Mouse (Mus musculus) heart, embryonic 10.5 days (tissue): Measurements from ENCODE around the gene Lhfpl5. TPM values are rescaled to one million over a fixed set of nuclear protein-coding genes. Genes with fewer than 3 reads are reported as not detected.

ENCODE experiments used
- DNase-seq: peaks from one replicate; pipeline ENCODE4 v3.0.0-alpha.2; 2017; ENCODE audit warnings: low spot score
- H3K27ac ChIP-seq: fragments of 300-500 bp; sonication (generic); 2 replicates; pipeline ENCODE4 v1.5.1; 2016; ENCODE audit warnings: mild to moderate bottlenecking
- H3K27me3 ChIP-seq: fragments of 300-500 bp; sonication (generic); 2 replicates; pipeline ENCODE4 v1.6.1; 2016; ENCODE audit warnings: mild to moderate bottlenecking; ENCODE audit not compliant: poor library complexity, insufficient read depth, severe bottlenecking
- H3K36me3 ChIP-seq: fragments of 300-500 bp; sonication (generic); 2 replicates; pipeline ENCODE4 v1.6.1; 2016; ENCODE audit warnings: mild to moderate bottlenecking, moderate library complexity
- H3K4me1 ChIP-seq: fragments of 300-500 bp; sonication (generic); 2 replicates; pipeline ENCODE4 v1.6.1; 2016; ENCODE audit warnings: mild to moderate bottlenecking
- H3K4me3 ChIP-seq: fragments of 300-500 bp; sonication (generic); 2 replicates; pipeline ENCODE4 v1.5.1; 2016; ENCODE audit warnings: mild to moderate bottlenecking, moderate library complexity
- H3K9me3 ChIP-seq: fragments of 300-500 bp; sonication (generic); 2 replicates; pipeline ENCODE4 v1.6.1; 2016; ENCODE audit warnings: mild to moderate bottlenecking, moderate library complexity
- WGBS: fragments of 180-500 bp; shearing (Covaris S2); methylation state at CpG from one replicate; pipeline ENCODE4 v1.1.7; 2016; 5-methylcytosine and 5-hydroxymethylcytosine counted together
- polyA plus RNA-seq: library from polyadenylated mRNA; unstranded; fragments of >200 nt; fragmentation: Nextera tagmentation; extraction: Ambion mirVana; gene quantifications from 2 replicates; pipeline ENCODE4 v1.2.1, GENCODE M21; 2016

The Lhfpl5 gene
- 0.25 and 0.41 TPM in 2 replicates for polyA plus RNA-seq

GRCm38 (mm10) chr17:28575244-28576125 is at the start of gene Lhfpl5:
Gene Lhfpl5, plus strand, starts transcription at chr17:28575641.
- WGBS = 15% methylated on average over 50 of the region's 50 CpGs
- H3K4me1 ChIP-seq = peaks cover 8% of the 10 kb centered on the region
- no peak within 1 kb of the TSS for H3K27ac ChIP-seq
- H3K27me3 ChIP-seq = peaks cover 20% of the 10 kb centered on the region; the same call in 1 of the 2 replicates
- peak within 1 kb of the TSS; percentile 44 for H3K4me3 ChIP-seq
- no peaks in the 10 kb centered on the region for H3K36me3 ChIP-seq
- DNase-seq = peak; percentile 86
- no peaks in the 10 kb centered on the region for H3K9me3 ChIP-seq

GRCm38 (mm10) chr17:28527184-28528042 is 48.0 kb upstream of the Lhfpl5 start:
- WGBS = 41% methylated on average over 12 of the region's 12 CpGs
- Histone ChIP-seq H3K27ac (no peak overlapping the region), H3K9me3 (no peaks in the 10 kb centered on the region), H3K4me3 (peak overlapping the region; percentile 27; the same call in 1 of the 2 replicates), H3K36me3 (no peaks in the 10 kb centered on the region), H3K4me1 (peaks cover 27% of the 10 kb centered on the region), H3K27me3 (peaks cover 44% of the 10 kb centered on the region)
- no peak for DNase-seq

- H3K27me3 ChIP-seq = peaks cover 47% of the 10 kb centered on the region
These were observed 47.4 kb upstream of the Lhfpl5 start for GRCm38 (mm10) chr17:28528043-28528351.

GRCm38 (mm10) chr17:28529116-28529515 is 46.3 kb upstream of the Lhfpl5 start:
- Histone ChIP-seq H3K36me3 (no peaks in the 10 kb centered on the region), H3K27me3 (peaks cover 41% of the 10 kb centered on the region), H3K9me3 (no peaks in the 10 kb centered on the region), H3K27ac (no peak overlapping the region), H3K4me3 (no peak overlapping the region), H3K4me1 (peaks cover 14% of the 10 kb centered on the region)
- DNase-seq = no peak
- WGBS = 71% methylated on average over 4 of the region's 4 CpGs

More at GRCm38 (mm10) chr17:28528043-28528351, 47.4 kb upstream of the Lhfpl5 start:
- Histone ChIP-seq H3K27ac (no peak overlapping the region), H3K4me3 (peak overlapping the region; percentile 27; the same call in 1 of the 2 replicates), H3K36me3 (no peaks in the 10 kb centered on the region), H3K4me1 (peaks cover 21% of the 10 kb centered on the region), H3K9me3 (no peaks in the 10 kb centered on the region)
- WGBS = 6% methylated on average over 6 of the region's 6 CpGs
- peak; percentile 82 for DNase-seq

- H3K9me3 ChIP-seq = no peaks in the 10 kb centered on the region
- DNase-seq = no peak
- 88% methylated on average over 6 of the region's 6 CpGs for WGBS
- peaks cover 34% of the 10 kb centered on the region for H3K27me3 ChIP-seq
- peak within 1 kb of the TSS; percentile 37; the same call in 1 of the 2 replicates for H3K4me3 ChIP-seq
- peaks cover 14% of the 10 kb centered on the region for H3K4me1 ChIP-seq
- H3K36me3 ChIP-seq = no peaks in the 10 kb centered on the region
- H3K27ac ChIP-seq = no peak within 1 kb of the TSS
These were observed 44.9 kb upstream of the Lhfpl5 start, which contains the start of gene Armc12 for GRCm38 (mm10) chr17:28530506-28530905. Gene Armc12, plus strand, starts transcription at chr17:28530806.

- H3K27ac ChIP-seq = no peak overlapping the region
- DNase-seq = no peak
- H3K27me3 ChIP-seq = peaks cover 34% of the 10 kb centered on the region
- H3K36me3 ChIP-seq = no peaks in the 10 kb centered on the region
- WGBS = 16% methylated on average over 18 of the region's 18 CpGs
- H3K4me3 ChIP-seq = peak overlapping the region; percentile 37
- H3K9me3 ChIP-seq = no peaks in the 10 kb centered on the region
- H3K4me1 ChIP-seq = peaks cover 14% of the 10 kb centered on the region
These were observed 43.5 kb upstream of the Lhfpl5 start for GRCm38 (mm10) chr17:28531946-28532345.

- no peak overlapping the region for H3K4me3 ChIP-seq
- H3K27ac ChIP-seq = no peak overlapping the region
- H3K4me1 ChIP-seq = peaks cover 10% of the 10 kb centered on the region
- no peaks in the 10 kb centered on the region for H3K36me3 ChIP-seq
- H3K9me3 ChIP-seq = no peaks in the 10 kb centered on the region
- peaks cover 35% of the 10 kb centered on the region for H3K27me3 ChIP-seq
- no peak for DNase-seq
- 88% methylated on average over 7 of the region's 7 CpGs for WGBS
These were observed 42.9 kb upstream of the Lhfpl5 start for GRCm38 (mm10) chr17:28532557-28532956.

- Histone ChIP-seq H3K27me3 (peaks cover 38% of the 10 kb centered on the region), H3K27ac (no peak overlapping the region), H3K4me3 (no peak overlapping the region), H3K9me3 (no peaks in the 10 kb centered on the region), H3K36me3 (no peaks in the 10 kb centered on the region), H3K4me1 (peaks cover 6% of the 10 kb centered on the region)
- no peak for DNase-seq
- 85% methylated on average over 13 of the region's 13 CpGs for WGBS
These were observed 42.1 kb upstream of the Lhfpl5 start for GRCm38 (mm10) chr17:28533327-28533726.

GRCm38 (mm10) chr17:28537881-28538280 is 37.6 kb upstream of the Lhfpl5 start:
- Histone ChIP-seq H3K36me3 (no peaks in the 10 kb centered on the region), H3K27ac (no peak overlapping the region), H3K4me3 (no peak overlapping the region), H3K27me3 (peaks cover 11% of the 10 kb centered on the region), H3K9me3 (peaks cover 3% of the 10 kb centered on the region; the same call in 1 of the 2 replicates), H3K4me1 (no peaks in the 10 kb centered on the region)
- 38% methylated on average over 12 of the region's 12 CpGs for WGBS
- no peak for DNase-seq

- Histone ChIP-seq H3K27ac (no peak overlapping the region), H3K4me3 (no peak overlapping the region), H3K27me3 (peaks cover 12% of the 10 kb centered on the region), H3K4me1 (no peaks in the 10 kb centered on the region), H3K9me3 (no peaks in the 10 kb centered on the region), H3K36me3 (no peaks in the 10 kb centered on the region)
- WGBS = 78% methylated on average over 1 of the region's 1 CpGs
- DNase-seq = no peak
These were observed 28.5 kb upstream of the Lhfpl5 start for GRCm38 (mm10) chr17:28546925-28547324.

- no peaks in the 10 kb centered on the region for H3K36me3 ChIP-seq
- no peak overlapping the region for H3K4me3 ChIP-seq
- 61% methylated on average over 11 of the region's 11 CpGs for WGBS
- H3K27me3 ChIP-seq = peaks cover 12% of the 10 kb centered on the region
- 0 out of 2 replicates have a peak, but pooled peaks cover 3% of the 10 kb centered on the region for H3K4me1 ChIP-seq
- no peaks in the 10 kb centered on the region for H3K9me3 ChIP-seq
- no peak overlapping the region for H3K27ac ChIP-seq
- DNase-seq = no peak
These were observed 26.9 kb upstream of the Lhfpl5 start for GRCm38 (mm10) chr17:28548550-28548949.

GRCm38 (mm10) chr17:28549111-28549510 is 26.3 kb upstream of the Lhfpl5 start, which contains the start of gene Clpsl2:
Gene Clpsl2, plus strand, starts transcription at chr17:28549411.
- H3K36me3 ChIP-seq = no peaks in the 10 kb centered on the region
- H3K27ac ChIP-seq = no peak within 1 kb of the TSS
- H3K27me3 ChIP-seq = peaks cover 12% of the 10 kb centered on the region
- H3K4me1 ChIP-seq = 0 out of 2 replicates have a peak, but pooled peaks cover 3% of the 10 kb centered on the region
- no peak within 1 kb of the TSS for H3K4me3 ChIP-seq
- 73% methylated on average over 14 of the region's 14 CpGs for WGBS
- no peaks in the 10 kb centered on the region for H3K9me3 ChIP-seq
- no peak for DNase-seq
